Mouse (Mus musculus): ENCODE data around the gene Foxi3. TPM values are rescaled to one million over a fixed set of nuclear protein-coding genes. Genes with fewer than 3 reads are reported as not detected.

Gene Foxi3
- total RNA-seq, 2 experiments from 2014 or later, result not detected

DNA sequence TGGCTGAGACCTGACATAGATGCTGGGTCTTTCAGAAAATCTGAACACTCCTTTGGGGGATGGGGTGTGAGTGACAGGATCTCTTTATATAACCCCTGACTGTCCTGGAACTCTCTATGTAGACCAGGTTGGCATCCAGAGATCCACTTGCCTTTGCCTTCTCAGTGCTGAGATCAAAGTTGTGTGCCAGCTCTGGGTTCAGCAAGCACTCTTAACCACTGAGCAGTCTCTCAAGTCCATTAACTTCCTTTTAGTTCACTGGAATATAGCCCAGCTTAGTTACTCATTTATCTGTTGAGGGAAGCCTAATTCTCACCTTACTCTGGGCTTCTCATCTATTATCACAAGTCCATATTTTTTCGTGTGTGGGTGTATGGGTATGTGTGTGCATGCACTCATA is 26.1 kb downstream of the Foxi3 start:
- no peak for DNase-seq
- intact Hi-C loops (cut with DNase I), result no loop called here

DNA sequence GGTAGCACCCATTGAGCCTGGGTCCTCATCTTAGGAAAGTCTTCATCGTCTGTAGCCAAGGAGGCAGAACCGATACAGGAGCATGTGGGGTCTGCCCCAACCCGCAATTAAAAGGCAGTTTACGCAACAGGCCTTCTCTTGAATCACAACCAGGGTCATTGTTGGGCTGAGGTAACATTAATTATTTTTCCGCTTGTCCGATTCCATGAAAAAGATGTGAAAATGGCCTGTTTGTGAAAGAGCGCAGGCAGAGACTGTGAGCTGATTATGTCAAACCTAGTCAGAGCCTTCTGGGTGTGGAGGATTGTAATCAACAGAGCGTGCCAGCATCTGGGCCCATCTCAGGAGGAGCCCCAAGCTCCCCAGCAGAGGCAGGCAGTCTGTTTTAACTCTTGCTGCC is 30.4 kb downstream of the Foxi3 start:
- intact Hi-C loops (cut with DNase I), result no loop called here
- DNase-seq, result no peak

DNA sequence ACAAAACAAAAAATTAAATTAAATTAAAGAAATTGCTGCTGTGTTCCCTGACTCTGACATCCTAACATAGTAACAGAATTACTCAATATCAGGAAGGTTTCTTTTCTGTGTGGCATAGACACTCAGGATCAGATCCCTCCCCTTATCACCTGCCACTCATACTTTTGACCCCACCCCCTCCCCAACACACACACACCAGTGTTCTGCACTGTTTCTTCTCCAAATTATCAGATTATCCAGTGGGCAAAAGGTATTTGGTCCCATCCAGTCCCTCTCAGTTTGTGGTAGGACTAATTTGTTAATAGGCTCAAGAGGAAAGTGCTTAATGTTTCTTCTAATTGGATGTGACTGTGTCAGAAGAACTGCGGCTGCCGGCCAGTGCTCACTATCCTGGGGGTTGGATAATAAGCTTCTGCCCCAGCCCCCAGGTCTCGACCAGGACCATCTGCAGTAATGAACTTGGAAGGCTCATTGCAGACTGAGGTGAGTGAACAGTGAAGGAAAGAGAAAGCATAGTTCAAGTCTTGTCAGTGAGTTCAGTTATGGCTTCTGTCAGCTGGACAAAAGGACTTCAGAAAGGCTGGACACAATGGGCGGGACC is 39.9 kb downstream of the Foxi3 start:
- intact Hi-C loops (cut with DNase I), result no loop called here

DNA sequence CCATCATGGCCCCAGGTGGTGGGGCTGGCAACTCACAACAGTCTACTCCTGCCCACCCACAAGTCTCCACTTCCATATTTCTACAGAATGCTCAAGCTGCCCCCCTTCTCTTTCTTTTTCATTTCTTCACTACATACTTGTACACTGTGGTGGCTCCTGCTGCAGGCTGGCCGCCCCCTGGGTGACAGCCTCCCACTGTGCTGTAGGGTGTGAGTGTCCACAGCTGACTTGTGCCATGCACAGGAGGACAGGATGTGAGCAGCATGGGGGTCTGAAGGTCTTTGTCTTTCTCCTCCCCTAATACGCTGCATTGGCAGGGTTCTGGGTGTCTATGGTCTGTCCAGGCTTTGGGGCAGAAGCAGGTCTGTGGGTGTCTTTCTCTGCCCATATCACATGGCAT is 46.3 kb downstream of the Foxi3 start:
- intact Hi-C loops (cut with DNase I), result no loop called here
- DNase-seq, result no peak

More for the DNA sequence above, 39.9 kb downstream of the Foxi3 start:
- peak; percentile 15 for DNase-seq

DNA sequence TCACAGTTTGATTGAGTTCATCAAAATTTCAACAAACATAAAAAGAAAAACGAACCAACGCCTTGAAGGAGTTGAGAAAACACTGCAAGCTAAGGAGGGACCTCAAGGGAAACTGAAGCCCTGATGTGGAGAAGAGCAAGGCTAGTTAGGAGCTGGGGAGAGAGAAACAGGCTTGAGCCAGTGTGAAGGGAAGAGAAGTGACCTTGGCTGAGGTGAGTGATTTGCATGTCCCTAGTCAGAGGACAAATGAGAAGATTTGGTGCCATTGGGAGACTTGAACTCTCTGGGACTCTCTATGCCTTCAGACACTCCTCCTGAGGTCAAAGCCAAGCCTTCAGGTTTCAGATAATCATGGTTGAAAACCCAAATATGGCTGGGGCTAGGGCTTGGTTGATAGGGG is 47.8 kb downstream of the Foxi3 start:
- intact Hi-C loops (cut with DNase I), result no loop called here
- DNase-seq, result no peak

Other genes with a start within 250 kb of the Foxi3 start
- gene Rpia, start 164.3 kb upstream of the Foxi3 start, total RNA-seq (2021), result 10 to 100 TPM; 16.1 to 19.0 TPM
- gene Eif2ak3, start 112.0 kb upstream of the Foxi3 start, total RNA-seq (2021), result 10 to 100 TPM; 20.1 to 21.1 TPM
- not detected for gene Tex37, start 37.6 kb upstream of the Foxi3 start, total RNA-seq (2021)
- 1 to 10 TPM; 2.0 to 2.9 TPM for gene Thnsl2, start 187.9 kb downstream of the Foxi3 start, total RNA-seq (2021)
- not detected for gene Fabp1, start 243.3 kb downstream of the Foxi3 start, total RNA-seq (2021)

All from left cerebral cortex, postnatal 4 days (tissue).